Mouse (Mus musculus) layer of hippocampus, postnatal 14 days (tissue): ENCODE results near the gene Ears2. TPM values are rescaled to one million over a fixed set of nuclear protein-coding genes. Genes with fewer than 3 reads are reported as not detected.
"Not testable (repeated sequence)": the region's sequence is repeated elsewhere in the genome, so short reads cannot be mapped to it uniquely, and the experiment has no call there.

Experiments used
- DNase-seq, 2 experiments: peaks; one replicate each; pipeline ENCODE4 v3.0.0; 2021 to 2022; ENCODE audit warnings: low spot score in 2 of 2, mixed read lengths in 1 of 2
- long read RNA-seq, 2 experiments: library from polyadenylated mRNA; stranded (forward); transcript quantifications; one replicate each; pipeline ENCODE4 v2.0.0; 2021
- total RNA-seq, 2 experiments: library from RNA; stranded (reverse); gene quantifications; 2 replicates each; pipeline ENCODE4 v1.2.3; 2021

Ears2 gene
- 1 to 10 TPM; 7.7 to 9.5 TPM for total RNA-seq
- long read RNA-seq, experiment 1, transcript Ears2-201 (9 exons, 2,046 nt), result major isoform, 5 of 6 reads
- long read RNA-seq, experiment 1, partial matches to known transcripts, result 1 of 6 reads
- long read RNA-seq, experiment 1, other reads (novel, unspliced or antisense), result 0 of 6 reads
- long read RNA-seq, experiment 2, transcript Ears2-201 (9 exons, 2,046 nt), result major isoform, 8 of 10 reads
- long read RNA-seq, experiment 2, partial matches to known transcripts, result 0 of 10 reads
- long read RNA-seq, experiment 2, other reads (novel, unspliced or antisense), result 1 of 10 reads

- DNase-seq, result peak; percentile 97 to 98
Observed at GRCm38 (mm10) chr7:122066945-122067516, at the start of gene Ears2, which contains the start of gene Ubfd1. Gene Ears2, minus strand, starts transcription at chr7:122067263. Gene Ubfd1, plus strand, starts transcription at chr7:122067175.

- DNase-seq, result no peak
Observed at GRCm38 (mm10) chr7:122108206-122108605, 41.1 kb upstream of the Ears2 start.

GRCm38 (mm10) chr7:122101747-122102244 lies 34.7 kb upstream of the Ears2 start, which contains the start of gene Ndufab1:
Gene Ndufab1, minus strand, starts transcription at chr7:122101886.
- peak; percentile 79 to 86 for DNase-seq

- DNase-seq, result not testable (repeated sequence)
Observed at GRCm38 (mm10) chr7:122101014-122101746, 34.1 kb upstream of the Ears2 start.

GRCm38 (mm10) chr7:122099222-122099621 lies 32.2 kb upstream of the Ears2 start:
- peak in 1 of 2 experiments; percentile 37 for DNase-seq

- DNase-seq, result no peak
Observed at GRCm38 (mm10) chr7:122098009-122098408, 30.9 kb upstream of the Ears2 start.

- DNase-seq, result no peak
Observed at GRCm38 (mm10) chr7:122094564-122095330, 27.7 kb upstream of the Ears2 start.

- no peak for DNase-seq
Observed at GRCm38 (mm10) chr7:122087195-122087982, 20.3 kb upstream of the Ears2 start.

GRCm38 (mm10) chr7:122081071-122081470 lies 14.0 kb upstream of the Ears2 start:
- no peak for DNase-seq

- no peak for DNase-seq
Observed at GRCm38 (mm10) chr7:122079798-122080554, 12.9 kb upstream of the Ears2 start.

- DNase-seq, result no peak
Observed at GRCm38 (mm10) chr7:122074374-122074773, 7.3 kb upstream of the Ears2 start.

- peak in 1 of 2 experiments; percentile 24 for DNase-seq
Observed at GRCm38 (mm10) chr7:122067517-122068381, 686 bp upstream of the Ears2 start.

GRCm38 (mm10) chr7:122066102-122066944 lies 740 bp downstream of the Ears2 start:
- DNase-seq, result no peak

GRCm38 (mm10) chr7:122065656-122066055 lies 1.4 kb downstream of the Ears2 start:
- DNase-seq, result no peak

- DNase-seq, result no peak
Observed at GRCm38 (mm10) chr7:122056633-122057032, 10.4 kb downstream of the Ears2 start.

GRCm38 (mm10) chr7:122050834-122051233 lies 16.2 kb downstream of the Ears2 start:
- DNase-seq, result no peak

GRCm38 (mm10) chr7:122048191-122048590 lies 18.9 kb downstream of the Ears2 start:
- DNase-seq, result no peak

GRCm38 (mm10) chr7:122046813-122047212 lies 20.2 kb downstream of the Ears2 start:
- DNase-seq, result no peak
